Mouse (Mus musculus) urinary bladder, adult 2 months (tissue): ENCODE measurements around the gene Slc1a2. TPM values are rescaled to one million over a fixed set of nuclear protein-coding genes. Genes with fewer than 3 reads are reported as not detected.

ENCODE experiments used
- DNase-seq: peaks from one replicate; pipeline ENCODE4 v3.0.0; 2022; ENCODE audit warnings: low spot score
- polyA plus RNA-seq: library from polyadenylated mRNA; depleted of rRNA; stranded (reverse); fragments of >200 nt; gene quantifications from 2 replicates; pipeline ENCODE4 v1.2.3, GENCODE M21; 2012

Slc1a2 gene
- polyA plus RNA-seq, 1 experiment, result 0.17 TPM

DNA sequence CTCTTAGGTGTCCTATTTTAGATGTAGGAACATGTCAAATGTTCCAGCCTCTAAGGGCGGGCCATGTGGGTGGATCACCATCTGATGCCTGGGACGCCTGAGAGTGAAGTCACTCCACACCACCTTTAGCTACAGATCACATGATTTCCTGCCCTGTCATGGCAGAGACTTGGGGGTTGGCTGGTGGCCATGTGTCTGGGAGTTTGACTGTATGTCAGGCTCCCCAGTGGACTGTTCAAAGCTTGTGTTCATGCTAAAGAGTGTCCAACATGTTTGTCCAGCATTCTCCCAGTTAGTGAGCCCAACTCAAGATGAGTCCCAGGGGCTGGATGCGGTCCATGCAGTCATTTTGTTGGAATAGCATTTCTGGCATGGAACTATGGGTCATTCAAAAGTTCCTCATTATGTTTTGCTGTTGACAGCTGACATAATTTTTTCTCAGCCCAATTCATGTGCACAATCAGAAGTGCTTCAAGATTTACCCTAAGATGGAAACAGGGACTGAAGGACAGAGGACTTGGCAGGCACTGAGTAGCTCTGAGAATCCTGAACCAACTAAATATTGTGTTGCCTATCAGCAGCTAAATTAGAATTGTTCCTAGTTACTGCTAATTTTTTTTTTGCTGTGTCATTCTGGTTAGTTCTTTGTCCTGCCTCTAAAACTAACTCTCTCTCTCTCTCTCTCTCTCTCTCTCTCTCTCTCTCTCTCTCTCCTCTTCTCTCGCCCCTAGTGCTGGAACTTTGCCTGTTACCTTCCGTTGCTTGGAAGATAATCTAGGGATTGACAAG is 102.0 kb downstream of the Slc1a2 start:
- DNase-seq, result no peak

DNA sequence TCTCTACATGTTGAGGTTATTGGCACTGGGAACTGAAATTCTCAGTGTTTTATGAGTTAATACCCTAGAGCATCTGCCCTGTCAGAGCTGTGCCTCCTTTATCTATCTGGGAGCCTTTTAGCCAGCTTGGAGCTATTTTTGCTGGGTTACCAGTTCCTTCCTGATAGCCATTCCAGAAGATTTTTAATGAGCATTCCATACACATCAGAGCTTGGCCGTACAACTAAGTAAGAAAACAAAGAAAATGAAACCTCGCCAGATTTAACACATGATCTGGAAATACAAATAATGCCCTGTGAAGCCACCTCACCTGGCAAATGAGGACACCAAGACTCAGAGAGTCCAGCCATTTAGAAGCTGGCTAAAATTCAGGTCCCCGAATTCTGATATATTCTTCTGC is 104.7 kb downstream of the Slc1a2 start:
- no peak for DNase-seq

DNA sequence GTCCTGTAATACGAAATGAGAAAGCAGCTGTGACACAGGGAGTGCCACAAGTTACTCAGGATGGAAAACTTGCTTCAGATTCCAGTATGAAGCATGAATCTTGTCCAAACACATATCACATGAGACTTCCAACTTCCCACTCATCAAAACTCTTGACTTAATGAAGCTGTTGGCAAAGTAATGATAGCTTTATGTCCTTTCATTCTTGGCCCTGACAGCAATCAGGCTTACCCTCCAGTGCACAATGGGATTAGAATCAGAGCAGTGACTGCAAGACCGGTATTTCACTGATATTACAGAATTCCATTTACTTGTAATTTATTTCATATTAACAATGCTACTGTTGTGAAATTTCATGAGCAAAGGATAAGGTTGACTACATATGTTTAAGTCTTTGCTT is 105.5 kb downstream of the Slc1a2 start:
- DNase-seq, result no peak

DNA sequence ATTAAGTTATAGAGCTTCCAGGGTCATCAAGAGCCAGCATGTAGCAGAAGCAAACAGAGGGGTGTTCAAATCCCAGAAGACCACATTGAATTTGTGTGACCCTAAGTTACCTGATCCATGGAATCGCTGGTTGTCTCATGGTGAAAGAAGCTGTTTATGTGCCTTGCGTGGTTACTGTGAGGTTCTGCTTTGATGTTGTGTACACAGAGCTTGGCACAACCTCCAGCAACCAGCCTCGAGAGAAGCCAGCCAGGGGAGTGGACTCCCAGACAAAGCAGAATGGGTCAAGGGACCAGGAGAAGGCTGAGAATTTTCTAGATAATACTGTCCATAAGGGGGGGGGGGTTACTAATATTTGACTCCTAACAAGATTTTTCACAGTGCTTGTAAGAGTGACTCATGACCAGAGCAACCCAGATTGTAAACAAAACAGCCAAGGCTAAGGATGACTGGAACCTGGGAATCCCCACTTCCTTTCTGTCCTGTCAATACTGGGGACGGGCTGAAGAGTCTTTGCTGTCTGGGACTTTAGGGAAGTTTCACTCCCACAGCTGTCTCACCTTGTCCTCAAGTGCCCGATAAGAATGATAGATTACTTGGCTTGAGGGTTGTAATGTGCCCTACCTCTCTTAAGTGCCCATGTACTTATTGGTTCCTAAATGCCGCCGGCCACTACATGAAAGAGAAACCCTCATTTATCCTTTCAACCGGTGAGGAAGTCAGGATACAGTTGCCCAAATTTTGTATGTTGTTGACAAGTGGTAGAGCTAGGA is 106.3 kb downstream of the Slc1a2 start:
- no peak for DNase-seq

- DNase-seq, result no peak
Observed at GRCm38 (mm10) chr2:102768267-102768666, 109.8 kb downstream of the Slc1a2 start.

- no peak for DNase-seq
Observed at GRCm38 (mm10) chr2:102771304-102771703, 112.8 kb downstream of the Slc1a2 start.

DNA sequence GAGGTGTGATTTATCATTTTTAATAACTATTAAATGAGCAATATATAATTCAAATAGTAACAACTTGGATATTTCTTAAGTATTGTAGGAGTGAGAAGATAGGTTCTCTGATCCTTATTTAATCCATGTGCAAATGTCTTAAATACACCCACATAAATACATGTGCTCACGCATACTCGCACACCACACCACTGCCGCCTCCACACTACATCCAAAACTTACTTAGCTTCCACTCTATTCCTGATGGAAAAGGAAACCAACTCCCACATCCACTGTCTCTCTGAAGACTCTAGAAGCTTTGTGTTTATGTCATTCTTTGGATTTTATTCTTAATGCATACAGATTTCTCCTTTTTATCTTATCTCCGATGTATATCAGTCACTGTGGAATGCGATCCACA is 113.8 kb downstream of the Slc1a2 start:
- DNase-seq, result no peak

GRCm38 (mm10) chr2:102774700-102775099 is 116.2 kb downstream of the Slc1a2 start:
- no peak for DNase-seq

DNA sequence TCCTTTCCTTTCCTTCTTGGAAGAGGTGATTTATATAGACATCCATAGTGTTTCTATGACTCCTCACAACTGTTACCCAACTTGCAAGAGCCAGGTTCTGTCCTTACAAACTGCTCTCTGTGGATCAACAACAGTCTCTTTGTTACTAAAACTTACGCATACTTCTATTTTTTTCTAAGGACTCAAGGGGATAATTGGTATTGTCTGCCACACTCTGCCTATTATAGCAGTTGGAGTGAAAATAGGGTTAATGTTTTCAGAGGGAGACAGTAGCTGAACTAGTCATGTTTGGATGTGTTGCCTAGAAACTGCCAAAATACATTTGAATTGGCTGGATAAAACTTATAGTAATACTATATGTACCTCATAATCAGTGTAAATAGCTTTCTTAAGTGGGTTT is 117.1 kb downstream of the Slc1a2 start:
- no peak for DNase-seq

- no peak for DNase-seq
Observed at GRCm38 (mm10) chr2:102778208-102778607, 119.7 kb downstream of the Slc1a2 start.

DNA sequence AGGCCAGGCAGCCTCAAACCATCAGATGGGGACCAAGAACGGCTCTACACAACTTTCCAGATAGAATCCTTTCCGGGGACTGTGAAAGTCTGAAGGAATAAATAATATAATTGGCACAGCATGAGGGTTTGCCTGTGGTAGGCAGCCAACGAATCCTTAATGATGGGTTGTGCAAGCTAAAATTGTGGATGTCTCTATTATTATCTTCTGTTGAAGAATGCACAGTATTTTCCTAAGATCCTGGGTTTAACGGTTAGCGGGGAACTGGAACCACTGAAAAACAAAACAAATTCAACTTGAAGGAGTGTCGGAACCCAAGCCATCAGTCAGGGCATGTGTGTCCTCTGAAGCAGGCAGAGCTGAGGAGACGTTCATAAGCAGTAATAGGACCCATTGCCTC is 124.3 kb downstream of the Slc1a2 start:
- no peak for DNase-seq

- no peak for DNase-seq
Observed at GRCm38 (mm10) chr2:102785696-102786095, 127.2 kb downstream of the Slc1a2 start.

DNA sequence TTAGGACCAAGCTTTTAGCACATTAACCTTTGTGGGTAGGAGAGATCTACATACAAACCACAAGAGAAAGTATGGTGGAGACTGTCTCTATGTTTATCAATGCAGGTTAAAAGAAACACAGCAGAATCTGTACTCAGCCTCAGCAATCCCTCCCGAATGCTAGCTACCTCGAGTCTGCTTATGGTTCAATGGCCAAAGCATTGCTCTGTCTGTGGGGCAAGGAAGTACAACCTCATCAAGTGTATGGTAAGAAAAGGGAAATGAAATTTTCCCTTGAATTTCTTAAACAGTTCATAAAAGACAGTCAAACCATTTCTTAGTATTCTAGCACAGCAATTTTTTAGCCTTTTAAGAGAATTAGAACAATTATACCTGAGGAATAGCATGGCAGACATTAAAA is 133.2 kb downstream of the Slc1a2 start:
- DNase-seq, result no peak

- DNase-seq, result no peak
Observed at GRCm38 (mm10) chr2:102792804-102793203, 134.3 kb downstream of the Slc1a2 start.

GRCm38 (mm10) chr2:102795034-102795433 is 136.6 kb downstream of the Slc1a2 start:
- no peak for DNase-seq

DNA sequence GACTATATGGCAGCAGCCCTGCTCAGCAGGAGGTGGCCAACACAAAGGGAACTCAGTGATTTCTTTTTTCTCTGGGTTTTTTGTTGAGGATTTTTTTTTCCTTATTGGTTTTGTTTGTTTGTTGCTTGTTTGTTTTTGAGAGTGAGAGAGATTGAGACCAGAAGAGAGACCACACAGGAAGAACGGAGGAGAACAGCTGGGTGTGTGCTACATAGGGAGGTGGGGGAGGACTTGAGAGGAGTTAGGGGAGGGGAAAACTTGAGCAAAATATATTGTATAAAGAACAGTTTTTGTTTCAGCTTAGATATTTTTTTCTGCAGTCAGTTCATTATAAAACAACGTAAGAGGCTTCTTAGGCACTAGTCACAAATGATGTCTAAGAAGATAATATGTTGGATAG is 139.7 kb downstream of the Slc1a2 start:
- DNase-seq, result no peak

DNA sequence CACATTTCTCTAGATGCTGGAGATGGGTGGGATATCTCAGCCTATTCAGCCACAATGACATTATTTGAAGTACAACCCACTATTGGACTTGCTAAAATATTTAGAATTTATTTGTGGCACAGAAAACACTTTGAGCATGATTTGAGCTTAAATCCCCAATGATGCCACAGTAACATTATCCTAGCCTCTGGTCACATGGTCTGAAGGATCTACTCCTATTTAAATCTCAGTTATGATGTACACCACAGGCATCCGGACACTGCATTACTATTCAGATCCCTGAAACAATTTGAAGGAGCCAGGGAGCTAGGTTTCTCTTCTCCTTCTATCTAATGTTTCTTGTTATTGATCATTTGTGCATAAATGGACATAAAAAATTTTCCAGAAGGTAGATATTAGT is 143.4 kb downstream of the Slc1a2 start:
- DNase-seq, result no peak

- DNase-seq, result no peak
Observed at GRCm38 (mm10) chr2:102804109-102804508, 145.7 kb downstream of the Slc1a2 start.

- no peak for DNase-seq
Observed at GRCm38 (mm10) chr2:102805283-102805682, 146.8 kb downstream of the Slc1a2 start.

- DNase-seq, result no peak
Observed at GRCm38 (mm10) chr2:102805761-102806496, 147.5 kb downstream of the Slc1a2 start.

GRCm38 (mm10) chr2:102807633-102808032 is 149.2 kb downstream of the Slc1a2 start:
- no peak for DNase-seq

GRCm38 (mm10) chr2:102809436-102809835 is 151.0 kb downstream of the Slc1a2 start:
- DNase-seq, result no peak

DNA sequence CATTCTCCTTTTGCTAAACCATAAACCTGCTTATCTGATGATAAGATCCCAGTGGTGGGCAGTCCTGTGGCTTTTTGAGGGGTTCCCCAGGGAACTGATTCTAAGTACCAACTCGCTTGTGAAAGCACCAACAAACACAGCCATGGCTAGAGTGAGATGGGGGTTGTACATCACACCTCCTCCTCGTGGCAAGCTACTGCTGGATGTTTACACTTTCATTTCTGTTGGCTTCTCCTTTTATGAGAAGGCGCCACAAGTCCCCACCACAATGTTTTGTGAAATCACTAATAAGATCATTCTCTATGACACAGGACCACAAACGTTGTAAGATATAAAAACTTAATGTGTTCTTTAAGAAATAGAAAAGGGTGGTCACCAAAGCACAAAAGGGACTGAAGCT is 154.3 kb downstream of the Slc1a2 start:
- DNase-seq, result no peak
